Mouse (Mus musculus) naive thymus-derived CD4-positive, alpha-beta T cell, adult 2 months (primary cell): ENCODE measurements at regions not wholly inside any gene's neighbourhood (a gene's known extent, or its start where the extent isn't known, plus 50 kb on each side); places are given as distances from the start of the nearest gene placed in this dataset.

ENCODE experiments used
- DNase-seq: peaks from one replicate; pipeline ENCODE4 v3.0.0-alpha.2; 2011; ENCODE audit warnings: low read depth

GRCm38 (mm10) chr11:19828959-19829401, 95.2 kb upstream of the Spred2 start:
- no peak for DNase-seq

DNA sequence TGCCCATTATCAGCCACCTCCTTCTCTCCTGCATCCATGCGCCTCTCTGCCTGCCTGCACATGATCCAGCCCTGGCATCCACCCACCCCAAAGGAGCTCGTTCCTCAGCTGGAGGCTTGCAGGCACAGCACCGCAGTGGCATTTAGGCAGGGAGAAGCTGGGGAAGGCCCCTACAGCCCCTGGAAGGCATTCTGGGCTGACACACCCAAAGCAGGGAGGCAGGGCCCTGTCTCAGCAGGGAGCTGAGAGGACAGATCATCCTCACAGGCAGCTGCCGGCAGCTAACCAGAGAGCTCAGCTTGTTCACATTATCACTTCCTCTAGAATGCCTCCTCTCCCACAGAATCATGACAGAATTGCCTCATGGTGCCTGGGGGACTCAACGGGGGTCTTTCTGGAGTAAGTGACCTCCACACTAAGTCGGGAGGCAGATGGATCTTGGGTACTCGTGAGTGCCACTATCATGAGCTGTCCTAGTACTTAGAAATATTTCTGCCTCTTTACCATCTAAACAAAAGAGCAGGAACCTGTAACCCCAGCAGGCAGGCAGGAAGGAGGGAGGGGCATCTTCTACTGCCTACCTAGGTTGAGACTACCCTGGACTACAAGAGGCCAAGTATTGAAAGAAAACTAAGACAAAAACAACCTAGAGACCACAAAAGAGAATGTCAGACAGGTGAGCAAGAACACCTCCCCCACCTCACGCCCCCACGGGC, 94.5 kb upstream of the Spred2 start:
- DNase-seq, result no peak

DNA sequence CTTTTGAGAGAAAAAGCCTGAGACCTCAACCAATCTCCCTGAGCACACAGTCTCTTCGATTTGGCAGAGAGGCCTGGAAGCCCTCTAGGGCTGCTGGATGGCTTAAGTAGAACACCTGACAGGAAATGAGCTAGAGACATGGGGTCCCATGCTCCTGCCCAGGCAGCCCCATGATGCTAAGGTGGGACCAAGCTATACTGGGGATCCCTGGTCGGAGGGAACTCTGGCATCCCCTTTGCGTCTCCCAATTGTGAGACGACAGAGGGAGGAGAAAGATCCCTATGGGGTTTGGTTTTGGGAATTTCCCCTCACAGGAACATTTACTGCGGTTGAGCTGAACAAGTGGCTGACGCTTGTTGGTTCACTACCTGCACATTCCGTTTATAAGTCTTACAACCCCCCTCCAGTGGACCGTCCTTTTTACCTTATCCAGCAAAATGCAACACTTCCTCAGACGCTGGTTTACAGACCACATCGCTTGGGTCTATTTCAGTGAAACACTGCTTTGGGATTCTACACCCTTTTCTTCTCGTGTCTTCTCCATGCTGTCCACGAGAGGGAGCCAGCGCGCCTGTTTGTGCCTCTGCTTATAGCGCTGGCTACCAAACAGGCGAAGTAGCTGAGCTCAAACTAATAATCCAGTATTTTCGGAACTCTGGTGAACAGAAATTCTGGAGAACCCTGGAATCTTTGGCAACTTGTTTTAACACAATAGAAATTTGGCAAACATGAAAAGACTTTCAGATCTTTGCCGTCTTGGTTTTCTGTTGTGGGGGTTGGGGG, 93.7 kb upstream of the Spred2 start:
- DNase-seq, result peak; percentile 89

- DNase-seq, result no peak
These were observed 89.6 kb upstream of the Spred2 start for GRCm38 (mm10) chr11:19834561-19834960.

GRCm38 (mm10) chr11:19835221-19835745, 88.9 kb upstream of the Spred2 start:
- no peak for DNase-seq

DNA sequence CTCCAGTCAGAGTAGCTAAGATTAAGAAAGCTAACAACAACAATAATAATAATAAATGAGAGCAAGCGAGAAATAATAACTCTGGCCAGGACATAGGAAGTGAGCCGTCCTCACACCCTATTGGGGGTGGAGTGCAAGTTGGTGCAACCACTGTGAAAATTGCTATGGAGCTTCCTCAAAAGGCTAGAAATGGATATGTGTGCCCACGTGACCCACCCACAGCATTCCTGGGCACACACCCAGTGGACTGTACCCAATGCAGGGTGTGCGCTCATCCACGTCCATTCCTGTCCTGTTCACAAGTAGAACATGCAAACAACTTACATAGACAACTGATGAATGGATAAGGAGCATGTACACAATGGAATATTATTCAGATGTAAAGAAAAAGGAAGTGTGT, 85.2 kb upstream of the Spred2 start:
- no peak for DNase-seq

DNA sequence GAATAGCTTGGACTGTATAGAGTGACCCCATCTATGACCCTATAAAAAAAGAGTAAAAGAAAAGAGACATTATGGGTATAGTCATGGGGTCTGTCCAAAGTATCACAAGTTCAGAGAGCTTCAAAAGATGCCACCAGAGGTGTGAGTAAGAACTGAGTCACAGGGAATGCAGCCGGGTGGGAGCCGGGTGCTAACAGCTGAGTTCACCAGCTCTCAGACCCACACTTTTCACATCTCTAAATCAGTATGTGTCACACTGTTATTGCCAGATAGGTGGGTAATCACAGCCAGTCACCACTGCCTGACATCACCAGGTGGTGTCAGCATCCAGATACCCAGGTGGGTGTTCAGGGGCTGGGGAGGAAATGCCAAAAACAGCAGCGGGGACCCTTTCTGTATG, 81.1 kb upstream of the Spred2 start:
- no peak for DNase-seq

DNA sequence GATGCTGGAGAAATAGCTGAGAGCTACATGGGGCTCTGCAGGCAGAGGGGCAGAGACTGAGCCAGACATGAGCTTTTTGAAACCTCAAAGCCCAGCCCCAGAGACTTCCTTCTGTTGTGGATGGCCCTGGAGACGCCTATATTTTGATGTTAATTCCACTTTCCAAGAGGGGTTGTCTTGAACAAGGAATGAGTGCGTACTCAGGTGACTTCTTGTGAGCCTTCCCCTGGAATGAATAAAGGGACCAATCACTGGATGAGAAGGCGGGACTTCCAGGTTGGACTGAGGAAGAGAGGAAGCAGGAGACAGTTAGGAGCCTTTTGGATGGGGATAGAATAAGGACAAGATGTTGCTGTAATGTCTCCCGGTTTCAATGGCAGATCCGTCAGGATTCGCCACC, 76.3 kb upstream of the Spred2 start:
- DNase-seq, result no peak

DNA sequence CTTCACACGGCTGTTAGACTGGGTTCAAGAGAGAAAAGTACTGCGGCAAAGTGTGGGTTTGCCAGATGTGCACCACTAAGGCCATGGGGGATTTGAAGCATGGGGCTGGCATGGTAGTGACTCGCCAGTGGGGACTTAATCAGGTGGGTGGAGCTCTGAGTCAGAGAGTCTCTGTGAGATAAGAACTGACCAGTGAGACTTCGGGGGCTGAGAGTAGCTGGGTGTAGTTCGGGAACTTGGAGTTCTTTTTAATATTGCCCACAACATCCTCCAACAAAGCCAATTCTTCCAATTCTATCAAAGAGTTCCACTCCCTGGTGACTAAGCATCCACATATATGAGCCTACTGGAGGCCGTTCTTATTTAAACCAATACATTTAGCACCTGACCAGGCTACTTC, 75.8 kb upstream of the Spred2 start:
- no peak for DNase-seq

GRCm38 (mm10) chr11:19849347-19849811, 74.8 kb upstream of the Spred2 start:
- DNase-seq, result no peak

DNA sequence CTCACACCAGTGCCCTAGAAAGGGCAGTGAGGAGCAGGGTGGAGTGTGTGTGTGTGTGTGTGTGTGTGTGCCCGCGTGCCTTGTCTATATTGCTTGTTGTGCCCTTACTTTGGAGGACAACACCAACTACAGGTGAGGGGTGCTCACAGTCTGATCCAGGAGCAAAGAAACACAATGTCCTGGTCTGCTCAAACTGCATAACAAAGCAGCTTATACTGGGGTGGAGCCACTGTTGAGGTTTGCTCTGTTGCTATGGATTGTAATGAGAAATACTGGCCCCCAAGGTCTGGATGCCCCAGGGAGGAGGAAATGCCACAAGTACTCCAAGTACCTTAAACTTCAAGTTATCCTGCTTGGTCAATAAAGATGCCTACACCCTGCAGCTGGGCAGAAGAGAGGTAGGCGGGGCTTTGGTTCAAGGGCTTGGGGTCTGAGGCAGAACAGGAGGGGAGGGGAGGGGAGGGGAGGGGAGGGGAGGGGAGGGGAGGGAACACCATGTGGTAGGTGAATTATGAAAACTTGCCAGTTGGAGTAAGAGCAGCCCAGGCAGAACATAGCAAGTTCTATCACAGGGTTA, 74.2 kb upstream of the Spred2 start:
- DNase-seq, result no peak

DNA sequence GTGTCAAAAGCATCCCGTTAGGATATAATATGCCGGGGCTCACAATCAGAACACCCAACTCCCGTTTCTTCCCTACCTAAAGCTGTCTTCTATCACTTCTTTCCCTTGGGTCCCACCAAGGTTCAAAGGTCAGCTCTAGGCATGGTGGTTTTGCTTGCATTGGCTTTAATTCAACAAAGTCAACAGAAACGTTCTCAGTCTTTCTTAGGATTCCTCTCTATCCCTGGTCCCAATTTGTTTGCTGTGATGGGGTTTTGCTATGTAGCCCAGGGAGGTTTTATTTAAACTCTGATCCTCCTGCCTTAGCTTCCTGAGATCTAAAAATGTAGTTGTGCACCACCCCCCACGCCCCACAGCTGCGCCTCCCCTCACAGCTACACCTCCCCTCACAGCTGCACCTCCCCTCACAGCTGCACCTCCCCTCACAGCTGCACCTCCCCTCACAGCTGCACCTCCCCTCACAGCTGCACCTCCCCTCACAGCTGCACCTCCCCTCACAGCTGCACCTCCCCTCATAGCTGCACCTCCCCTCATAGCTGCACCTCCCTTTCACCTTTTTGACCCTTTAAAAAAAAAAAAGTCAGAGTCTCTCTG, 73.1 kb upstream of the Spred2 start:
- no peak for DNase-seq

DNA sequence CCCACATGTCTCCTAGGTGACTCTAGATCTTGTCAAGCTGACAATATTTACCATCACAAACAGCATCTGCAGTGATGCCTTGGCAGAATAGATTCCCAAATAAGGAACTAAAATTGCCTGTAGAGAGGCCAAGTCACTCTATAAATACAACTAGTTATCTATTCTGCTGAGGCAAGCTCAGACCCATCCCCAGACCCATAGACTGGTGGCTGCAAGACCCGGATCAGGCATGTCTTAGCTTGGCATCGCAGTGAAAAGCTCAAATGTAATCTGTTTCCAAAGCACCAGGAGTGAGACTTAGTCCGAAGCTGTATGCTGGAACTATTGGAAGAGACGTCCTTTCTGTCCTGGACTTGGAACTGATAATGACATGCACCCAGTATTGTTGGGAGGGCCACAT, 62.6 kb upstream of the Spred2 start:
- DNase-seq, result no peak

GRCm38 (mm10) chr11:19863327-19863726, 60.8 kb upstream of the Spred2 start:
- no peak for DNase-seq

DNA sequence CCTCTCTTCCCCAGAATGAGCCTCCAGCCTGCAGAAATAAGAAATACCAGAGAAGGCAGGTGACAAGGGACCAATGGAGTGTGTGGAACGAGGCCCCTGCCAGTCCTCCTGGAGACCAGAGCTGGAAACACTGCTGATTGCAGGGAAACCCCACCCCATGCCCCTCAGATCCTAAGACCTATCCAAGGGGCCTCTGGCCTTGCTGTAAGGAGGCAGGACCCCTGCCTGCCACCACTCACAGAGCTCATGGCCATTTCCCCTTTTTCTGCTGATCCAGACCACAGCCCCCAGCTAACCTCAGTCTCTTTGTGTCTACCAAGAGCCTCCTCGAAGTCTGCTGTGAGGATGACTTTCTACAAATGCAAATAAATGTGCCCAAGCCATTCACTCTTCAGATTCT, 57.9 kb upstream of the Spred2 start:
- no peak for DNase-seq

- DNase-seq, result no peak
These were observed 54.5 kb upstream of the Spred2 start for GRCm38 (mm10) chr11:19869671-19870070.

GRCm38 (mm10) chr11:19870136-19870535, 54.0 kb upstream of the Spred2 start:
- DNase-seq, result no peak

GRCm38 (mm10) chr11:19873796-19874195, 50.4 kb upstream of the Spred2 start:
- no peak for DNase-seq
